Mouse (Mus musculus) limb, embryonic 14.5 days (tissue): ENCODE data around the gene Klf2. TPM values are rescaled to one million over a fixed set of nuclear protein-coding genes. Genes with fewer than 3 reads are reported as not detected.

Experiments
- ATAC-seq: fragments of 200-750 bp; cut with Nextera tagmentation; 2 replicates; pipeline ENCODE4 v1.8.0; 2017; ENCODE audit warnings: low read depth, moderate number of reproducible peaks, moderate TSS enrichment; ENCODE audit not compliant: low FRiP score
- DNase-seq: peaks from one replicate; pipeline ENCODE4 v3.0.0-alpha.2; 2015; ENCODE audit warnings: low spot score
- H3K27ac ChIP-seq: fragments of 300-500 bp; sonication (generic); replicated peaks from 2 replicates; pipeline ENCODE4 v1.5.1; 2014; ENCODE audit warnings: low read depth, mild to moderate bottlenecking, low read length, moderate library complexity, mixed read lengths
- H3K27me3 ChIP-seq: fragments of 300-500 bp; sonication (generic); 2 replicates; pipeline ENCODE4 v1.6.1; 2014; ENCODE audit warnings: low read length, mixed read lengths; ENCODE audit not compliant: control insufficient read depth, insufficient read depth
- H3K36me3 ChIP-seq: fragments of 300-500 bp; sonication (generic); 2 replicates; pipeline ENCODE4 v1.6.1; 2014; ENCODE audit warnings: mild to moderate bottlenecking, low read length, moderate library complexity, mixed read lengths; ENCODE audit not compliant: control insufficient read depth, insufficient read depth
- H3K4me1 ChIP-seq: fragments of 300-500 bp; sonication (generic); 2 replicates; pipeline ENCODE4 v1.6.1; 2014; ENCODE audit warnings: antibody characterized with exemption, low read length, mixed read lengths; ENCODE audit not compliant: control insufficient read depth, insufficient read depth
- H3K4me2 ChIP-seq: fragments of 300-500 bp; sonication (generic); replicated peaks from 2 replicates; pipeline ENCODE4 v1.6.1; 2014; ENCODE audit warnings: low read depth, mild to moderate bottlenecking, low read length, moderate library complexity; ENCODE audit not compliant: severe bottlenecking
- H3K4me3 ChIP-seq: fragments of 300-500 bp; sonication (generic); replicated peaks from 2 replicates; pipeline ENCODE4 v1.5.1; 2014; ENCODE audit warnings: low read length
- H3K9ac ChIP-seq: fragments of 300-500 bp; sonication (generic); 2 replicates; pipeline ENCODE4 v1.6.1; 2014; ENCODE audit warnings: mild to moderate bottlenecking, low read depth, low read length, moderate library complexity; ENCODE audit not compliant: severe bottlenecking
- H3K9me3 ChIP-seq: fragments of 300-500 bp; sonication (generic); 2 replicates; pipeline ENCODE4 v1.6.1; 2016; ENCODE audit warnings: low read length; ENCODE audit not compliant: control insufficient read depth
- POLR2A ChIP-seq: fragments of 200-500 bp; IDR thresholded peaks from 2 replicates; pipeline ENCODE4 v1.8.0; 2012; ENCODE audit warnings: inconsistent platforms, mild to moderate bottlenecking, moderate library complexity, borderline replicate concordance; ENCODE audit not compliant: insufficient read depth, insufficient read length; ENCODE audit errors: extremely low read depth
- WGBS: fragments of 180-500 bp; shearing (Covaris S2); extraction: QIAGEN DNeasy Blood & Tissue Kit; methylation state at CpG from one replicate; pipeline ENCODE4 v1.1.7; 2014; 5-methylcytosine and 5-hydroxymethylcytosine counted together
- polyA plus RNA-seq, 2 experiments: library from polyadenylated mRNA; depleted of rRNA in 1 of 2; stranded (reverse) in 1 of 2; unstranded in 1 of 2; fragments of >200 nt; fragmentation: Nextera tagmentation in 1 of 2; extraction: Ambion mirVana in 1 of 2; gene quantifications; 2 replicates each; pipeline versions ENCODE4 v1.2.1 to v1.2.3; 2012 to 2014

Klf2 gene
- polyA plus RNA-seq, 2 experiments, result 20.1 to 36.7 TPM

DNA sequence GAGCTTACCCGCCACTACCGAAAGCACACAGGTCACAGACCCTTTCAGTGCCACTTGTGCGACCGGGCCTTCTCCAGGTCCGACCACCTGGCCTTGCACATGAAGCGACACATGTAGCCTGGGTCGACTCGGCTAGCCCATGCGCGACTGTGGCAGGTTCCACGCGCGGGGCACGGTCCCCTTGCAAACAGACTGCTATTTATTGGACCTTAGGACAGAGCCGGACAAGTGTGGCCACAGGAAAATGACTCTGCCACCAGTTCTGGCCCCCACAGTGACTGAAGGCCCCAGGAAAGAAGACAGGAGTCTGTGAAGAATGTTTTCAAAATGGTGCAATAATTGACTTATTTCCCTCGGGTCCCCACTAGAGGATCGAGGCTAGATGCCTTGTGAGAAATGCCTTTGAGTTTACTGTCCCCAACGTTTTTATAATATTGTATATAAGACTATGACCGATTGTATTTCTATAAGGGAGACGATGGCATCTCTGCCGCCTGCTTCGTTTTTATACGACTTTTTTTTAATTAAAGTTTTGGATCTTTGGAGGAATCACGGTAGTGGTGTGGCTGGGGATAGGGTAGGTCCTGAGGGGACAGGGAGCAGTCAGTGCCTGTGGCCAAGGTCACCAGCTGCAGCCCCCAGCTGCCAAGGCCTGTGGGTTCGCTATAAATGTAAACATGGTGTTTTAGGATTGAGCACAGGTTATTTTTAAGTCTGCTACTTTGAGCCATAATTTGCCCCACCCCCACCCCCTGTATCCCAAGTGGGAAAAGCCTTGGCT lies 2.2 kb downstream of the Klf2 start:
- H3K4me3 ChIP-seq, result peak overlapping the region; percentile 48
- peak overlapping the region; percentile 66 for H3K9ac ChIP-seq
- H3K4me2 ChIP-seq, result peak overlapping the region; percentile 68
- peaks cover 9% of the 10 kb centered on the region; the same call in 1 of the 2 replicates for H3K4me1 ChIP-seq
- 53% methylated on average over 25 of the region's 25 CpGs for WGBS
- DNase-seq (no peak), ATAC-seq (no peak)
- H3K36me3 ChIP-seq, result peaks cover 13% of the 10 kb centered on the region
- no peak overlapping the region for H3K27ac ChIP-seq
- H3K9me3 ChIP-seq, result no peaks in the 10 kb centered on the region; the same call in 1 of the 2 replicates
- peaks cover 28% of the 10 kb centered on the region for H3K27me3 ChIP-seq
- no peak for TF ChIP-seq POLR2A

DNA sequence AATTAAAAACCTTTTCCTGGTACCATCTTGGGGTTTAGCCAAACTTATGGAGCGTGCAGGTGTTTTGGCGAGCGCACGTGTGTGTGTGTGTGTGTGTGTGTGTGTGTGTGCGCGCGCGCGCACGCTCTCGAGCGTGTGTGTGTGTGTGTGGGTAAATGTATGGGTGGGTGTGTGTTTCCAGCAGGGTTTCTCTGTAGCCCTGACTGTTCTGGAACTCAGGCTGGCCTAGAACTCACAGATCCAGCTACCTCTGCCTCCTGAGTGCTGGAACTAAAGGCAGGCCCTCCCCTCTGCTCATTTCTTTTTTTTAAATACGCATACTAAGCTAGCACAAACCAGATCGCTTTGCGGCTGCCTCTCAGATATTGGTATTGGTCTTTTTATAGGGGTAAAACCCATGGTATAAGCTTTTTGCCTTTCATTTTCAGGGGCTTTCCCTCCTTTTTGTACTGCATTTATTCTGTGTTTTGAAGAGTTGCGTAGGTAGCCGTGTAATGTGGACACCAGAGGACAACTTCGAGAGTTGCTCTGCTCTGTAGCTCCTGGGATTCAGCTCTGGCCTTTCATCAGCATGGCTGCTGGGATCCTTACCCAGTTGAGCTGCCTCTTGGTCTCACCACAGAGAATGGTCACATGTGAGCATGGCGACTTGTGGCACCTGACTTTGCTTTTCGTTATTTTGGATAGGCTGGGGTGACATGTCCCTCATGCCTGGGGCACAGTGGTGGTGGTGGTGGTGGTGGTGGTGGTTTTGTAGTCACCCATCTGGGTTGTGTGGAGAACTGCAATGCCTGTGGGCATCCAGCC lies 3.0 kb downstream of the Klf2 start:
- ATAC-seq, result no peak
- 85% methylated on average over 20 of the region's 20 CpGs for WGBS
- Histone ChIP-seq H3K4me2 (peak overlapping the region; percentile 68), H3K9me3 (no peaks in the 10 kb centered on the region; the same call in 1 of the 2 replicates), H3K4me1 (peaks cover 9% of the 10 kb centered on the region; the same call in 1 of the 2 replicates), H3K9ac (no peak overlapping the region; the same call in 1 of the 2 replicates), H3K4me3 (peak overlapping the region; percentile 48), H3K36me3 (peaks cover 13% of the 10 kb centered on the region), H3K27ac (no peak overlapping the region), H3K27me3 (peaks cover 28% of the 10 kb centered on the region)
- TF ChIP-seq POLR2A, result no peak
- no peak for DNase-seq

- ATAC-seq, result no peak
- H3K9ac ChIP-seq, result no peak overlapping the region
- peaks cover 13% of the 10 kb centered on the region for H3K36me3 ChIP-seq
- H3K4me2 ChIP-seq, result 0 out of 2 replicates have a peak overlapping the region, but pooled peaks have one; percentile 7
- H3K9me3 ChIP-seq, result no peaks in the 10 kb centered on the region; the same call in 1 of the 2 replicates
- peaks cover 9% of the 10 kb centered on the region; the same call in 1 of the 2 replicates for H3K4me1 ChIP-seq
- 67% methylated on average over 7 of the region's 7 CpGs for WGBS
- no peak for DNase-seq
- H3K4me3 ChIP-seq, result no peak overlapping the region; the same call in 1 of the 2 replicates
- no peak for TF ChIP-seq POLR2A
- H3K27me3 ChIP-seq, result peaks cover 28% of the 10 kb centered on the region
- no peak overlapping the region for H3K27ac ChIP-seq
These were observed 3.6 kb downstream of the Klf2 start for GRCm38 (mm10) chr8:72322471-72322889.

- Histone ChIP-seq H3K9me3 (no peaks in the 10 kb centered on the region; the same call in 1 of the 2 replicates), H3K4me2 (no peak overlapping the region), H3K27ac (no peak overlapping the region), H3K4me1 (peaks cover 9% of the 10 kb centered on the region; the same call in 1 of the 2 replicates), H3K27me3 (peaks cover 28% of the 10 kb centered on the region), H3K4me3 (no peak overlapping the region), H3K36me3 (peaks cover 13% of the 10 kb centered on the region), H3K9ac (no peak overlapping the region)
- WGBS, result 61% methylated on average over 6 of the region's 6 CpGs
- ATAC-seq (no peak), DNase-seq (no peak)
- TF ChIP-seq POLR2A, result no peak
These were observed 4.4 kb downstream of the Klf2 start for GRCm38 (mm10) chr8:72323131-72323725.
